Mouse (Mus musculus): Measurements from ENCODE around the gene Slc26a5. TPM values are rescaled to one million over a fixed set of nuclear protein-coding genes. Genes with fewer than 3 reads are reported as not detected.

Gene Slc26a5
- polyA plus RNA-seq (2014; fragmentation: Illumina TruSeq; extraction: RNeasy Lipid Tissue Mini Kit (QIAGEN cat#74804); ENCODE audit: low read depth, low replicate concordance), result not detected

DNA sequence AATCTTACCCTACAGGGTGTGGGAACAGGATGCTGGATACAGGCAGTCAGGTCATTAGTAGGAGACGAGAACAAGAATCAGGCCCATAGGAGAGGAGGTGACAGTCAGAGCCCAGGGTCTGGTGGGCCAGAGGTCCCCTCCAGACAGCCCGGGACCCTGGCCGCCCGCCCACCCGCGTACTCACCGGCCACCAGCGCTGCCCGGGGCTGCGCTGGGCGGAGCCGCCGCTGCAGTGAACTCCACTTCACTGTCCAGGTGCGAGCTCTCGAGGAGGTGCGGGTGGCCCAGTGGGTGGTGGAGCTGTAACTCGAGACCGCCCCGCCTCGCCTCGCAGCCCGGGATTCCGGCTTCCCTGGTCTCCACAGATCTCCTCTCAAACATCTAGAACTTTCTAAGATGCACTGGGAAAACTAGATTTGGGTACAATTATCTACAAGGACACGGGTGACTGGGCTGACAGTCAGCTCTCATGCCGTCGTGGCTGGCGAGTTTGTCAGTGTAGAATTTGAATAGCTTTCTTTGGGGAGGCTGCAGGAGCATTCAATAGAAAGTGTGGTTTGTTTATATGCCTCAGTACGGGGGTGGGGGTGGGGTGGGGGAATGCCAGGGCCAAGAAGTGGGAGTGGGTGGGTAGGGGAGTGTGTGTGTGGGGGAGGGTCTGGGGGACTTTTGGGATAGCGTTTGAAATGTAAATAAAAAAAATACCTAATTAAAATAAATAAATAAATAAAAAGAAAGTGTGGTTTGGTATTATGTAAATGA, at the start of gene Slc26a5:
Gene Slc26a5 (minus strand): TSS at position 259 of the 762 bp plus-strand sequence.

DNA sequence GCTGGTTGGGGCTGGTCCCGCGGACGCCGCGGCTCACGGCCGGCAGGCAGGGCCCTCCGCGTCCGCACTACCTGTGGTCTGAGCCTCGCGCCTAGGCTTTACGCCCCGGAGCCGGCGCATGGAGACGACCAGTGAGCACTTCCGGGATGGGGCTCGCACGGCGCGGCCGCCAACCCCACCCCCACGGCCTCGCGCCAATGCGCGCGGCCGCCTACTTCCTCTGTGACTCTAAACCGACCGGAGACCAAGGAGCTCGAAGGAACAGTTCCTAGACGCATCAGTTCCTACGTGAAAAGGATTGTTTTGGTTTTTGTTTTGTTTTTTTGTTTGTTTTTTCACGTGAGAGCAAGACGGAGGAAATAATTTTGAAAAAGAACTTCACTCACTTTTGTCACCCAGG, 80.4 kb downstream of the Slc26a5 start, which contains the start of the genes Dnajc2 and Psmc2:
Gene Dnajc2 (minus strand): TSS at position 199 of the 400 bp plus-strand sequence.
Gene Psmc2 (plus strand): TSS at position 231 of the 400 bp plus-strand sequence.

Other genes starting within 250 kb of the Slc26a5 start
- not detected for gene Fbxl13, start 220.0 kb downstream of the Slc26a5 start, polyA plus RNA-seq (2014; fragmentation: Illumina TruSeq; extraction: RNeasy Lipid Tissue Mini Kit (QIAGEN cat#74804); ENCODE audit: low read depth, low replicate concordance)
- gene Armc10, start 219.8 kb downstream of the Slc26a5 start, polyA plus RNA-seq (2014; fragmentation: Illumina TruSeq; extraction: RNeasy Lipid Tissue Mini Kit (QIAGEN cat#74804); ENCODE audit: low read depth, low replicate concordance), result 45.9 TPM
- gene Napepld, start 164.2 kb downstream of the Slc26a5 start, polyA plus RNA-seq (2014; fragmentation: Illumina TruSeq; extraction: RNeasy Lipid Tissue Mini Kit (QIAGEN cat#74804); ENCODE audit: low read depth, low replicate concordance), result 13.5 TPM
- 914 TPM for gene Pmpcb, start 128.5 kb downstream of the Slc26a5 start, polyA plus RNA-seq (2014; fragmentation: Illumina TruSeq; extraction: RNeasy Lipid Tissue Mini Kit (QIAGEN cat#74804); ENCODE audit: low read depth, low replicate concordance)
- gene Dnajc2, start 80.4 kb downstream of the Slc26a5 start, polyA plus RNA-seq (2014; fragmentation: Illumina TruSeq; extraction: RNeasy Lipid Tissue Mini Kit (QIAGEN cat#74804); ENCODE audit: low read depth, low replicate concordance), result 93.1 TPM
- gene Psmc2, start 80.3 kb downstream of the Slc26a5 start, polyA plus RNA-seq (2014; fragmentation: Illumina TruSeq; extraction: RNeasy Lipid Tissue Mini Kit (QIAGEN cat#74804); ENCODE audit: low read depth, low replicate concordance), result 82.1 TPM

Measured in kidney, adult 10 weeks (tissue).